Mouse (Mus musculus) adrenal gland, postnatal 36 days (tissue): Measurements from ENCODE around the gene Hist1h2bp. TPM values are rescaled to one million over a fixed set of nuclear protein-coding genes. Genes with fewer than 3 reads are reported as not detected.
"Not testable (repeated sequence)": the region's sequence is repeated elsewhere in the genome, so short reads cannot be mapped to it uniquely, and the experiment has no call there.

Experiments used
- DNase-seq, 2 experiments: peaks; one replicate each; pipeline ENCODE4 v3.0.0; 2021; ENCODE audit warnings: mixed read lengths in 1 of 2
- total RNA-seq, 2 experiments: library from RNA; stranded (reverse); gene quantifications; 2 replicates each; pipeline ENCODE4 v1.2.3; 2021

Gene Hist1h2bp
- total RNA-seq, 2 experiments from 2014 or later: 21.9 to 22.1 TPM

- DNase-seq: peak; percentile 42 to 58
Measured at GRCm38 (mm10) chr13:21783255-21783617, 4.0 kb upstream of the Hist1h2bp start, which contains the start of gene Hist1h3i. TSS of gene Hist1h3i (minus strand) at chr13:21783370.

GRCm38 (mm10) chr13:21783734-21784161, 3.5 kb upstream of the Hist1h2bp start:
- DNase-seq: peak in 1 of 2 experiments; percentile 30

GRCm38 (mm10) chr13:21784311-21784710, 3.0 kb upstream of the Hist1h2bp start:
- DNase-seq: no peak

- no peak for DNase-seq
Measured at GRCm38 (mm10) chr13:21786189-21786898, 917 bp upstream of the Hist1h2bp start.

- no peak for DNase-seq
Measured at GRCm38 (mm10) chr13:21787760-21788593, 716 bp downstream of the Hist1h2bp start.

GRCm38 (mm10) chr13:21789925-21790324, 2.7 kb downstream of the Hist1h2bp start:
- no peak for DNase-seq

GRCm38 (mm10) chr13:21790601-21791283, 3.5 kb downstream of the Hist1h2bp start:
- peak in 1 of 2 experiments; percentile 12 for DNase-seq

- DNase-seq: no peak
Measured at GRCm38 (mm10) chr13:21795584-21795983, 8.3 kb downstream of the Hist1h2bp start.

- DNase-seq: not testable (repeated sequence)
Measured at GRCm38 (mm10) chr13:21797163-21797562, 9.9 kb downstream of the Hist1h2bp start.

GRCm38 (mm10) chr13:21803058-21803457, 15.8 kb downstream of the Hist1h2bp start:
- not testable (repeated sequence) for DNase-seq

GRCm38 (mm10) chr13:21810073-21810472, 22.8 kb downstream of the Hist1h2bp start, which contains the start of the genes Hist1h2bq and Hist1h2ao:
TSS of gene Hist1h2bq (minus strand) at chr13:21810197.
TSS of gene Hist1h2ao (plus strand) at chr13:21810465.
- DNase-seq: not testable (repeated sequence)

GRCm38 (mm10) chr13:21811074-21811473, 23.8 kb downstream of the Hist1h2bp start:
- DNase-seq: not testable (repeated sequence)

- peak; percentile 60 for DNase-seq
Measured at GRCm38 (mm10) chr13:21811539-21811938, 24.3 kb downstream of the Hist1h2bp start, which contains the start of gene Hist1h4m. TSS of gene Hist1h4m (plus strand) at chr13:21811746.

- not testable (repeated sequence) for DNase-seq
Measured at GRCm38 (mm10) chr13:21812092-21812491, 24.8 kb downstream of the Hist1h2bp start.

GRCm38 (mm10) chr13:21820082-21820890, 33.0 kb downstream of the Hist1h2bp start:
- DNase-seq: not testable (repeated sequence)

GRCm38 (mm10) chr13:21828511-21828910, 41.2 kb downstream of the Hist1h2bp start:
- no peak for DNase-seq

GRCm38 (mm10) chr13:21830344-21830743, 43.1 kb downstream of the Hist1h2bp start:
- DNase-seq: no peak

GRCm38 (mm10) chr13:21831418-21832394, 44.4 kb downstream of the Hist1h2bp start, which contains the start of gene Hist1h4n:
TSS of gene Hist1h4n (minus strand) at chr13:21832196.
- peak; percentile 25 to 50 for DNase-seq

GRCm38 (mm10) chr13:21833461-21833860, 46.2 kb downstream of the Hist1h2bp start, which contains the start of the genes Hist1h2ap and Hist1h2br:
TSS of gene Hist1h2ap (minus strand) at chr13:21833507.
TSS of gene Hist1h2br (plus strand) at chr13:21833743.
- not testable (repeated sequence) for DNase-seq
